Mouse (Mus musculus) C2C12 (cell line): ENCODE measurements at regions not wholly inside any gene's neighbourhood (a gene's known extent, or its start where the extent isn't known, plus 50 kb on each side); places are given as distances from the start of the nearest gene placed in this dataset.

Experiments
- H3K27me3 ChIP-seq: one replicate; pipeline ENCODE4 v1.6.1; 2011; ENCODE audit not compliant: control insufficient read depth, insufficient read depth, insufficient read length
- H3K36me3 ChIP-seq: one replicate; pipeline ENCODE4 v1.6.1; 2011; ENCODE audit not compliant: control insufficient read depth, insufficient read depth
- H3K4me3 ChIP-seq: one replicate; pipeline ENCODE4 v1.5.1; 2011; ENCODE audit warnings: mild to moderate bottlenecking, control low read depth; ENCODE audit not compliant: poor library complexity, insufficient read depth, severe bottlenecking
- H3K79me2 ChIP-seq: one replicate; pipeline ENCODE4 v1.6.1; 2011; ENCODE audit not compliant: control insufficient read depth, insufficient read depth
- H3K79me3 ChIP-seq: one replicate; pipeline ENCODE4 v1.6.1; 2011; ENCODE audit warnings: low read depth, control low read depth
- H3ac ChIP-seq: one replicate; pipeline ENCODE3; 2011; ENCODE audit warnings: low read depth; ENCODE audit not compliant: control insufficient read depth, insufficient read length
- CEBPB ChIP-seq: IDR thresholded peaks from one replicate; pipeline ENCODE4 v1.6.1; 2011; ENCODE audit warnings: low read depth, mild to moderate bottlenecking, control low read depth, moderate library complexity
- CTCF ChIP-seq: IDR thresholded peaks from one replicate; pipeline ENCODE4 v1.5.1; 2011; ENCODE audit not compliant: control insufficient read depth, insufficient read depth, insufficient read length
- FOSL1 ChIP-seq: IDR thresholded peaks from one replicate; pipeline ENCODE4 v1.8.0; 2011; ENCODE audit warnings: mild to moderate bottlenecking, low read length; ENCODE audit not compliant: poor library complexity, insufficient read depth, severe bottlenecking
- MAX ChIP-seq: IDR thresholded peaks from one replicate; pipeline ENCODE4 v1.6.1; 2011; ENCODE audit warnings: mild to moderate bottlenecking, control low read depth
- MYOD1 ChIP-seq: IDR thresholded peaks from one replicate; pipeline ENCODE4 v1.6.1; 2011; ENCODE audit warnings: low read depth; ENCODE audit not compliant: control insufficient read depth, insufficient read length
- MYOG ChIP-seq: IDR thresholded peaks from one replicate; pipeline ENCODE4 v1.6.1; 2011; ENCODE audit not compliant: control insufficient read depth, insufficient read length; ENCODE audit errors: extremely low read depth
- USF1 ChIP-seq: IDR thresholded peaks from one replicate; pipeline ENCODE4 v1.6.1; 2011; ENCODE audit warnings: low read depth, mild to moderate bottlenecking, control low read depth, moderate library complexity

DNA sequence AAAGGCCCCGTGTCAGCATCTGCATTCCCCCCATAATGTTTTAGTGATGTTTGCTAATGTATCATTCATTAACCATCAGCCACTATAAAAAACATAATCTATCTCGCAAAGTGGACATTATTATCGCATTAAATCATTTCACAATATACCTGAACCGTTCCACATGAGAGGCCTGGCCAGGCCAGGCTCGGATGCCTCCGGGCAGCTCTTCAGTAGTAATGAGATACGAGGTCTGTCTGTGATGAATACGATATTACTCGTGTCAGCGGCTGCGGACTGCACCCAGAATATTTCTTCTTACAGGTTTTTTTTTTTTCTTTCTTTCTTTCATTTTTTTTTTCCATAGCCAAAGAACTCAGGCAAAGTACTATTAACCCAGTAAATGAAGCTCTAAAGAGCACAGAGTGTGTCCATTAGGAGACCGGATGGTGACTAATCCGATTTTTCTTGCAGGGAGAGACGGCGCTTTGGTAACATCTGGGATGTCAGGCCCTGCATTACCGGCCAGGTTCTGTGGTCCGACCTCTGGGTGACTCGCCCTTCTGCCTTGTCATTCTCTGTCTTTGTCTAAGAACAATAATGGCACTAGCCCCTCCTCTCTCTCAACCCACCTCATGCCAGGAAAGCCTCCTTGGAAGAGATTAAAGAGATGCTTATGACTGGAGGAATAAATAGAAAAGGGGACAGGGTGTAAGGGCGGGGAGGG lies 145.5 kb downstream of the Slc35b3 start:
- H3K79me3 ChIP-seq = peaks cover 2% of the 10 kb centered on the region
- H3K79me2 ChIP-seq = no peaks in the 10 kb centered on the region
- no peaks in the 10 kb centered on the region for H3K27me3 ChIP-seq
- H3K36me3 ChIP-seq = no peaks in the 10 kb centered on the region
- no peak for TF ChIP-seq USF1
- no peak for TF ChIP-seq MYOD1
- no peak for TF ChIP-seq CTCF
- TF ChIP-seq FOSL1 = peak; percentile 56
- no peak for TF ChIP-seq MAX
- peak overlapping the region; percentile 57 for H3ac ChIP-seq
- H3K4me3 ChIP-seq = no peak overlapping the region

DNA sequence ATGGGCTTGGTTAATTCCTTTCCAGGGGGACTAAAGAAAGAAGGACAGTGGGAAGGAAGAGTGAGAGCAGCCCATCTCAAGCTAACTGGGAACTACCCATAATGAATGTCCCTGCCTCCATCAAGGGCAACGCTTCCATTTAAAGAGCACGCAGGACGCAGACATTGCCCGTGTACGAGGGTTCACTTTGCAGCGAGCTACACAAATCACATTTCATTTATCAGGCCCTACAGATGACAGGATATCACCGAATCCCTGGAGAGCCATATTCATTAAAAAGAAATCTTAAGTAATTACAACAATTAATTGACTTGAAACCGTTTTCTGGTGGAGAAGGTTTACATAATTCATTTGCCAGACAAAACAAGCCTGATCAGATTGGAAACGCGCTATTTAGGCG lies 139.7 kb upstream of the Eef1e1 start:
- Histone ChIP-seq H3K36me3 (no peaks in the 10 kb centered on the region), H3K27me3 (no peaks in the 10 kb centered on the region), H3ac (no peak overlapping the region), H3K79me2 (no peaks in the 10 kb centered on the region), H3K4me3 (no peak overlapping the region), H3K79me3 (no peaks in the 10 kb centered on the region)
- TF ChIP-seq USF1 (no peak), FOSL1 (no peak)

DNA sequence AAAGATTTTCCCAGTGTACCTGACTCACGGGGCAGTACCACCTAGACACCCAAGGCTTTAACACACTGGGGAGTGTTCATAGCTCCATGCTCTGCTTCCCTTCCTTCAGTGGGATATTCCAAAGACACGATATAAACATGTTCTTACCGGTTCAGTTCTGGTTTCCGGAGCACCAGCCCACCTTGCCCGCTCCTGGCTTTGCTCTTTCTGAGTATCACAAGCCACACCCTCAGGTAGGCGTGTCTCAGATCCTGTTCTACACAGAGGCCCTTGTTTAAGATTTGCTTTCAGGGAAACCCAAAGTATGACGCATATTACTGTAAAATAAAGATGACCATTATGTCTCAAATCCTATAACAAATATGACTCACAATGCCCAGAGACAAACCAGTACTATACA lies 134.6 kb upstream of the Eef1e1 start:
- Histone ChIP-seq H3K4me3 (no peak overlapping the region), H3K79me3 (no peaks in the 10 kb centered on the region), H3K27me3 (no peaks in the 10 kb centered on the region), H3ac (no peak overlapping the region), H3K79me2 (no peaks in the 10 kb centered on the region), H3K36me3 (no peaks in the 10 kb centered on the region)
- TF ChIP-seq CTCF (no peak), USF1 (no peak), MYOD1 (no peak), MYOG (no peak), FOSL1 (no peak), CEBPB (no peak), MAX (no peak)

DNA sequence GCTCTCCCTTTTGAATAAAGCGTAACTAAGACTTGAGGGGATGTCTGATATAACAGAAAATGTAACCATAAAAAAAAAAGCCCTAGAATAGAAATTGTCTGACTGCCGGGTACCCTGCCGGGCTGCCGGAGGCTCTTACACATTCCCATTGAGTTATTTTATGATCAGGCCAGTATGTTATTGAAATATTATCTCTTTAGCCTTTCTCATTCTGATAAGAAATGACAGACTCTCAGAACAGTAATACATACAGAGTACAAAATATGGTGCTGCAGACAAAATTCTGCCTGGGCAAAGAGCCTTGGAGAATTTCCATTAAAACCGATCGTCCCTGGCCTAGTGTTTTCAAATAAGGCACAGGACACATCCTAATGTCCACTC lies 121.8 kb upstream of the Eef1e1 start:
- Histone ChIP-seq H3K36me3 (no peaks in the 10 kb centered on the region), H3ac (no peak overlapping the region), H3K27me3 (no peaks in the 10 kb centered on the region), H3K79me2 (no peaks in the 10 kb centered on the region), H3K79me3 (no peaks in the 10 kb centered on the region), H3K4me3 (no peak overlapping the region)
- no peak for TF ChIP-seq CTCF
- no peak for TF ChIP-seq MYOD1
- no peak for TF ChIP-seq CEBPB
- no peak for TF ChIP-seq MYOG
- TF ChIP-seq MAX = no peak
- no peak for TF ChIP-seq USF1
- no peak for TF ChIP-seq FOSL1

DNA sequence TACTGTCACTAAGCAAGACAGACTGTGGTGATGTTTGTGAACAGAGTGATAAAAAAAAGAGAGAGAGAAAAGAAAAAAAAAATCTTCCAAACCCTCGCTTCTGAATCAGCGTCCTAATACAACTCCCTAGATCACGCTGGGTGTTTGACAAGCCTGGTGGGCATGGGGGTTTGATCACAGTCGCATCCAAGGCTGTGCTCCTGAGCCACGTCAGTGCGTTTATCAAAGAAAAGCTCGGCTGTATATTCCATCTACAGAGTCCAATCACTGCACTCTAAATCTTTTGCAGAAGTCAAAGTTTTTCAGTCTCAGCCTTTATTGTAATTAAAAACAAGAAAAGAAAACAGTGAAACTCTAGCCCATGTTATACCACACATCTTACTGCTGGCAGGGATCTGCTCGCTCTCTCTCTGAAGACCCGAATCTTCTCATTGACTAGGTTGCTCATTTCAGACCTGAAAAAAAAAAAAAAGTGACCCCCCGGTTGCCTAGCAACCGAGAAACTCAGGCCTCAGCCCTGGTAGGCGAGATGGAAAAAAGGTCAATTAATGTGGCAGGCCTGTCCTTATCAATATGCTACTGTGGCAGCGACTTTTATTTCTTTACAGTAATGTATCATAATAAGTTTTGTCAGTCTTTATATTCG lies 121.2 kb upstream of the Eef1e1 start:
- no peak overlapping the region for H3ac ChIP-seq
- TF ChIP-seq MAX (no peak), MYOG (no peak), USF1 (no peak), MYOD1 (no peak), CEBPB (no peak), CTCF (no peak), FOSL1 (no peak)
- H3K79me2 ChIP-seq = no peaks in the 10 kb centered on the region
- no peaks in the 10 kb centered on the region for H3K36me3 ChIP-seq
- H3K27me3 ChIP-seq = no peaks in the 10 kb centered on the region
- no peaks in the 10 kb centered on the region for H3K79me3 ChIP-seq
- H3K4me3 ChIP-seq = no peak overlapping the region

DNA sequence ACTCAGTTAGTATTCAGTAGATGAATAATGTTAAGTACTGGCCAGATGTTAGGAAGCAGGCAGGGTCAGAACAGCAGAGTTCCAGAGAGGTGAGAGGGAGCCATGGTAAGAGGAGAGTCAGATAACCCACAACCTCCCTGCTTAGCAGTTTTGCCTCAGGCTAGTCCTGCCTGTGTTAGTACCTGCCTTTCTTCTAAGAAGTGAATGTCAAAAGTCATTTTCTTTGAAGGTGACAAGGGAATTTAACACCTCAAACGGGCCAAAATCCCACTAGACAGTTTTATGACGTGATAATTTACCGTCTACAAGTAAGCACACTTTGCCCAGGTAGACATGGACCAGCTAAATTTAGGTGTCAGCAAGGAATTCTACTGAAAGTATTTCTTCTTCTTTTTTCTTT lies 117.7 kb upstream of the Eef1e1 start:
- Histone ChIP-seq H3K27me3 (no peaks in the 10 kb centered on the region), H3ac (no peak overlapping the region), H3K36me3 (no peaks in the 10 kb centered on the region), H3K4me3 (no peak overlapping the region), H3K79me2 (no peaks in the 10 kb centered on the region), H3K79me3 (no peaks in the 10 kb centered on the region)
- TF ChIP-seq USF1 (no peak), MYOG (no peak), MAX (no peak), MYOD1 (no peak), FOSL1 (no peak), CTCF (no peak), CEBPB (no peak)
